Mouse (Mus musculus): Measurements from ENCODE around the gene Borcs5. TPM values are rescaled to one million over a fixed set of nuclear protein-coding genes. Genes with fewer than 3 reads are reported as not detected.

Borcs5 gene
- polyA plus RNA-seq (2014; fragmentation: Nextera tagmentation; extraction: Ambion mirVana), result 33.2 and 37.4 TPM in 2 replicates

DNA sequence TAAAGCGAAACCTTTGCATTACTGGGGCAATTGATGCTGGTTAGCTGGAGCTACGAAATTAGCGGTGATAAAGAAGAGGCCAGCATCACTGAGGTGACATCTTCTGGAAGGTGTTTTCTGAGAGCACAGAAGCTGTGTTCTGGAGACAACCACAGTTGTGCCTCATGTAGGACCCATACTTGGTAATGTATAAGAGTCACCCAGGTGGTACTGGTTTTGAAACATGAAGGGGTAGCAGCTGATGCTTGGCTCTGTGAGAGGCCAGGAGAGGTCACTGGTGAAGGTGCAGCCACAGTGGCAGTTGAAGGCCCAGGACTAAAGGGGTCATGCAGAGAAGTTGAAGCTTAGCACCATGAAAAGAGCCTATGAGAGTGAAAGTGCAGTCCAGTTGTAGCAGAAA lies at the start of gene Borcs5:
TSS of gene Borcs5 (plus strand) at position 301 of the 400 bp plus-strand sequence.
- H3K4me2 ChIP-seq (replicated peaks; ENCODE audit: low read depth, low read length), result no peak within 1 kb of the TSS
- H3K4me1 ChIP-seq (replicated peaks; ENCODE audit: control insufficient read depth, insufficient read depth, low read length), result no peaks in the 10 kb centered on the region
- H3K9me3 ChIP-seq (ENCODE audit: control insufficient read depth, low read length), result no peaks in the 10 kb centered on the region
- H3K27ac ChIP-seq (ENCODE audit: low read depth, low read length), result no peak within 1 kb of the TSS
- no peaks in the 10 kb centered on the region for H3K36me3 ChIP-seq (ENCODE audit: control insufficient read depth, insufficient read depth, low read length)
- H3K4me3 ChIP-seq (ENCODE audit: low read depth, low read length), result no peak within 1 kb of the TSS
- H3K27me3 ChIP-seq (ENCODE audit: control insufficient read depth, insufficient read depth, low read length), result no peaks in the 10 kb centered on the region
- H3K9ac ChIP-seq (ENCODE audit: low read depth, low read length), result no peak within 1 kb of the TSS
- no peak for ATAC-seq (ENCODE audit: low FRiP score)
- WGBS, result 94% methylated on average over 3 of the region's 3 CpGs
- no peak for DNase-seq (ENCODE audit: low spot score)

DNA sequence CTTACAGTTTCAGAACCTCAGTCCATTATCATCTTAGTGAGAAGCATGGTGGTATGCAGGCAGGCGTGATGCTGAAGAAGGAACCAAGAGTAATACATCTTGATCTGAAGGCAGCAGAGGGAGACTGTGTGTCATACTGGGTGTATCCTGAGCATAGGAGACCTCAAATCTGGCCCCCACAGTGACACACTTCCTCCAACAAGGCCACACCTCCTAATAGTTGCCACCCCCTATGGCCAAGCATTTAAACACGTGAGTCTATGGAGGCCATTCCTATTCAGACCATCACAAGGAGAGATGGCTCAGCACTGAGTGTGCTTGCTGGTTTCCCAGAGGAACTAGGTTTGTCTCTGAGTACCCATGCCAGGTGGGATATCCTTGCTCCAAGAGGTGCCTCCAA lies 47.7 kb upstream of the Borcs5 start:
- ATAC-seq (ENCODE audit: low FRiP score), result no peak
- DNase-seq (ENCODE audit: low spot score), result no peak
- Histone ChIP-seq H3K27ac (ENCODE audit: low read depth, low read length) (no peak overlapping the region), H3K4me3 (ENCODE audit: low read depth, low read length) (no peak overlapping the region), H3K27me3 (ENCODE audit: control insufficient read depth, insufficient read depth, low read length) (no peaks in the 10 kb centered on the region), H3K4me2 (replicated peaks; ENCODE audit: low read depth, low read length) (no peak overlapping the region), H3K36me3 (ENCODE audit: control insufficient read depth, insufficient read depth, low read length) (no peaks in the 10 kb centered on the region), H3K4me1 (replicated peaks; ENCODE audit: control insufficient read depth, insufficient read depth, low read length) (no peaks in the 10 kb centered on the region), H3K9me3 (ENCODE audit: control insufficient read depth, low read length) (no peaks in the 10 kb centered on the region), H3K9ac (ENCODE audit: low read depth, low read length) (no peak overlapping the region)
- 78% methylated on average over 2 of the region's 2 CpGs for WGBS

DNA sequence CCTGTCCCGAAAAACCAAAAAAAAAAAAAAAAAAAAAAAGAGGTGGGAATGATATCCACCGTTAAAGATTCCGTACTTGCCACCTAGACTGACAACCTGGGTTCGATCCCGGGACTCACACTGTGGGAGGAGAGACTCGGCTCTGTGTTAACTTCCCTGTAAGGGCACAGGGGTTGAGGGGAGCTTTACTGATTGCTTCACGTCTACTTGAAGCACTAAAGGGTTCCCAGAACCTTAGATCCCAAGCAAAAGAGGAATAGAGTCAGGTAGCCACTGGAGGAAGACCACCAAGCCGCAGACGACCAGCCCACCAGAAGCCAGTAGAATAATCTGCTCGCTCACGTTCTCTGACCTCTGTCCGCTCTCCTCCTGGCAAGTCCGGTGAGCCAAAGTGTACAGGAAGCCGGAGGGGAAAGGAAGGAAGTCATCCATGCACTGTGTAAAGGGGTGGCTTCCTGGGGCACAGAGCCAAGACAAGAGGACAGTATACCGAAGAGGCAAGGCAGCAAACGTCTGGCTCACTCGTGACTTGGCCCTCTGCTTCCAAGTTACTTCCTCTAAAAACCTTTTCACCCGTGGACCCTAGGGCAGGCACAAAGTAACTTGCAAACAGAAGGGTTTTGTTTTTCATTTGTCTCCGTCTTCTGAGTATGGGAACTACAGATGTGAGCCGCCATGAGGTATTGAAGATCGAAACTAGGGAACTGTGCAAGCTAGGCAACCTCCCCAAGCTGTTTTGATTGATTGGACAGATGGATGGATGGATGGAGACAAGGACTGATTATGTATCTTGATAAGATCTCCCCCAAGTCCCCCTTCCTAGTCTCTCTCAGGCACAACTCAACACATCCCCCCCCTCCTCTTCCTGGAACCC lies 44.5 kb upstream of the Borcs5 start:
- 83% methylated on average over 21 of the region's 21 CpGs for WGBS
- no peak overlapping the region for H3K4me3 ChIP-seq (ENCODE audit: low read depth, low read length)
- no peaks in the 10 kb centered on the region for H3K27me3 ChIP-seq (ENCODE audit: control insufficient read depth, insufficient read depth, low read length)
- no peaks in the 10 kb centered on the region for H3K4me1 ChIP-seq (replicated peaks; ENCODE audit: control insufficient read depth, insufficient read depth, low read length)
- DNase-seq (ENCODE audit: low spot score) (no peak), ATAC-seq (ENCODE audit: low FRiP score) (no peak)
- no peak overlapping the region for H3K4me2 ChIP-seq (replicated peaks; ENCODE audit: low read depth, low read length)
- no peaks in the 10 kb centered on the region for H3K9me3 ChIP-seq (ENCODE audit: control insufficient read depth, low read length)
- no peak overlapping the region for H3K9ac ChIP-seq (ENCODE audit: low read depth, low read length)
- H3K36me3 ChIP-seq (ENCODE audit: control insufficient read depth, insufficient read depth, low read length), result no peaks in the 10 kb centered on the region
- no peak overlapping the region for H3K27ac ChIP-seq (ENCODE audit: low read depth, low read length)

- DNase-seq (ENCODE audit: low spot score), result no peak
- no peaks in the 10 kb centered on the region for H3K27me3 ChIP-seq (ENCODE audit: control insufficient read depth, insufficient read depth, low read length)
- H3K9ac ChIP-seq (ENCODE audit: low read depth, low read length), result no peak overlapping the region
- H3K36me3 ChIP-seq (ENCODE audit: control insufficient read depth, insufficient read depth, low read length), result no peaks in the 10 kb centered on the region
- no peak overlapping the region for H3K27ac ChIP-seq (ENCODE audit: low read depth, low read length)
- no peak overlapping the region for H3K4me3 ChIP-seq (ENCODE audit: low read depth, low read length)
- no peaks in the 10 kb centered on the region for H3K4me1 ChIP-seq (replicated peaks; ENCODE audit: control insufficient read depth, insufficient read depth, low read length)
- no peak overlapping the region for H3K4me2 ChIP-seq (replicated peaks; ENCODE audit: low read depth, low read length)
- H3K9me3 ChIP-seq (ENCODE audit: control insufficient read depth, low read length), result no peaks in the 10 kb centered on the region
- ATAC-seq (ENCODE audit: low FRiP score), result no peak
- 88% methylated on average over 6 of the region's 6 CpGs for WGBS
These were observed 41.6 kb upstream of the Borcs5 start for GRCm38 (mm10) chr6:134597651-134598229.

GRCm38 (mm10) chr6:134599239-134599638 lies 40.1 kb upstream of the Borcs5 start:
- ATAC-seq (ENCODE audit: low FRiP score) (no peak), DNase-seq (ENCODE audit: low spot score) (no peak)
- Histone ChIP-seq H3K4me3 (ENCODE audit: low read depth, low read length) (no peak overlapping the region), H3K4me2 (replicated peaks; ENCODE audit: low read depth, low read length) (no peak overlapping the region), H3K27me3 (ENCODE audit: control insufficient read depth, insufficient read depth, low read length) (no peaks in the 10 kb centered on the region), H3K9me3 (ENCODE audit: control insufficient read depth, low read length) (no peaks in the 10 kb centered on the region), H3K27ac (ENCODE audit: low read depth, low read length) (no peak overlapping the region), H3K9ac (ENCODE audit: low read depth, low read length) (no peak overlapping the region), H3K36me3 (ENCODE audit: control insufficient read depth, insufficient read depth, low read length) (no peaks in the 10 kb centered on the region), H3K4me1 (replicated peaks; ENCODE audit: control insufficient read depth, insufficient read depth, low read length) (no peaks in the 10 kb centered on the region)
- 83% methylated on average over 1 of the region's 1 CpGs for WGBS

- Histone ChIP-seq H3K9ac (ENCODE audit: low read depth, low read length) (no peak overlapping the region), H3K9me3 (ENCODE audit: control insufficient read depth, low read length) (no peaks in the 10 kb centered on the region), H3K27me3 (ENCODE audit: control insufficient read depth, insufficient read depth, low read length) (no peaks in the 10 kb centered on the region), H3K4me2 (replicated peaks; ENCODE audit: low read depth, low read length) (no peak overlapping the region), H3K36me3 (ENCODE audit: control insufficient read depth, insufficient read depth, low read length) (no peaks in the 10 kb centered on the region), H3K4me3 (ENCODE audit: low read depth, low read length) (no peak overlapping the region), H3K27ac (ENCODE audit: low read depth, low read length) (no peak overlapping the region), H3K4me1 (replicated peaks; ENCODE audit: control insufficient read depth, insufficient read depth, low read length) (no peaks in the 10 kb centered on the region)
- DNase-seq (ENCODE audit: low spot score) (no peak), ATAC-seq (ENCODE audit: low FRiP score) (no peak)
- WGBS, result 66% methylated on average over 7 of the region's 7 CpGs
These were observed 38.2 kb upstream of the Borcs5 start for GRCm38 (mm10) chr6:134601130-134601529.

DNA sequence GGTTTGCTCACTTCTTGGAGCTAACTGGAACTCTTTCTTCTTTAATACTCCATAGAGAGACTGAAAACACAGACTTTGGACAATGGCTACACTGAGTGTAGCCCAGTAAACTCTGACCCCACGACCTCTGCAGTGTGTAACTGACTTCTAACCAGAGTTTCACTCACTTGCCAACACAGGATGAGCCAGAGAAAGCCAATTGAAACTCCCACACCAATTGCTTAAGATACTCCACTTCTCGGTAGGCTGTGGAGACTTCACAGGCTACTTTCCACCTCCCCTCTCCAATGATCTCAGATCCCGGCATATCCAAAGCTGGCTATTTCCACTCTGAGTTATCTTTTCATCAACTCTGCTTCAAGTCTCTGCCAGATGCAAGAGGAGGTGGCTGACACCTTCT lies 37.5 kb upstream of the Borcs5 start:
- Histone ChIP-seq H3K9me3 (ENCODE audit: control insufficient read depth, low read length) (no peaks in the 10 kb centered on the region), H3K36me3 (ENCODE audit: control insufficient read depth, insufficient read depth, low read length) (no peaks in the 10 kb centered on the region), H3K4me1 (replicated peaks; ENCODE audit: control insufficient read depth, insufficient read depth, low read length) (no peaks in the 10 kb centered on the region), H3K27me3 (ENCODE audit: control insufficient read depth, insufficient read depth, low read length) (no peaks in the 10 kb centered on the region), H3K27ac (ENCODE audit: low read depth, low read length) (no peak overlapping the region), H3K4me2 (replicated peaks; ENCODE audit: low read depth, low read length) (no peak overlapping the region), H3K4me3 (ENCODE audit: low read depth, low read length) (no peak overlapping the region), H3K9ac (ENCODE audit: low read depth, low read length) (no peak overlapping the region)
- DNase-seq (ENCODE audit: low spot score) (no peak), ATAC-seq (ENCODE audit: low FRiP score) (no peak)
- 51% methylated on average over 3 of the region's 3 CpGs for WGBS

- 54% methylated on average over 10 of the region's 10 CpGs for WGBS
- no peak overlapping the region for H3K9ac ChIP-seq (ENCODE audit: low read depth, low read length)
- no peaks in the 10 kb centered on the region for H3K9me3 ChIP-seq (ENCODE audit: control insufficient read depth, low read length)
- DNase-seq (ENCODE audit: low spot score) (no peak), ATAC-seq (ENCODE audit: low FRiP score) (no peak)
- no peaks in the 10 kb centered on the region for H3K4me1 ChIP-seq (replicated peaks; ENCODE audit: control insufficient read depth, insufficient read depth, low read length)
- no peak overlapping the region for H3K4me2 ChIP-seq (replicated peaks; ENCODE audit: low read depth, low read length)
- no peaks in the 10 kb centered on the region for H3K36me3 ChIP-seq (ENCODE audit: control insufficient read depth, insufficient read depth, low read length)
- no peaks in the 10 kb centered on the region for H3K27me3 ChIP-seq (ENCODE audit: control insufficient read depth, insufficient read depth, low read length)
- H3K4me3 ChIP-seq (ENCODE audit: low read depth, low read length), result no peak overlapping the region
- H3K27ac ChIP-seq (ENCODE audit: low read depth, low read length), result no peak overlapping the region
These were observed 36.8 kb upstream of the Borcs5 start for GRCm38 (mm10) chr6:134602371-134603003.

Measured in hindbrain, embryonic 11.5 days (tissue).